Mouse (Mus musculus) naive thymus-derived CD4-positive, alpha-beta T cell, adult 5 months (primary cell): ENCODE data around the gene Stoml3. TPM values are rescaled to one million over a fixed set of nuclear protein-coding genes. Genes with fewer than 3 reads are reported as not detected.

ENCODE experiments used
- polyA plus RNA-seq: library from polyadenylated mRNA; unstranded; fragments of 100-300 nt; shearing (Covaris generic); gene quantifications from one replicate; pipeline ENCODE4 v1.2.1, GENCODE M21; 2017

Gene Stoml3
- not detected for polyA plus RNA-seq

DNA sequence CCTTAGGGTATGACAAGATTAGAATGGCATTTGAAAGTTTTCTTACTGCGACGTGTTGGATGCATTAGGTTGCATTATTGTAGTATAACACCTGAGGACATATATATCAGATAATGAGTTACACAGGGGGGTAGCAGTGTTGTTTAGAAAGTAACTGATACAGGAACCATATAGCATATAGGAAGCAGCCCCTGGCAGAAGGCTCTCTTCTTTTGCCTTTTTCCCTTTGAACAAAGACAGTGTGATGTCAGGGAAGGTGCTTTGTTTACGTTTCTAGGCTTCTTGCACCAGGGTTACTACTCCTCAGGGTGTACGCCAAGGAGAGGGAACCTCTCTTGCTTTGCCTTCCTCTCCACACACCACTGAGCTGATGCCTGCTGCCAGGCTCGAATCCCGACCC, at the start of gene Stoml3:
Gene Stoml3, plus strand, starts transcription at position 301 of the 400 bp plus-strand sequence.

DNA sequence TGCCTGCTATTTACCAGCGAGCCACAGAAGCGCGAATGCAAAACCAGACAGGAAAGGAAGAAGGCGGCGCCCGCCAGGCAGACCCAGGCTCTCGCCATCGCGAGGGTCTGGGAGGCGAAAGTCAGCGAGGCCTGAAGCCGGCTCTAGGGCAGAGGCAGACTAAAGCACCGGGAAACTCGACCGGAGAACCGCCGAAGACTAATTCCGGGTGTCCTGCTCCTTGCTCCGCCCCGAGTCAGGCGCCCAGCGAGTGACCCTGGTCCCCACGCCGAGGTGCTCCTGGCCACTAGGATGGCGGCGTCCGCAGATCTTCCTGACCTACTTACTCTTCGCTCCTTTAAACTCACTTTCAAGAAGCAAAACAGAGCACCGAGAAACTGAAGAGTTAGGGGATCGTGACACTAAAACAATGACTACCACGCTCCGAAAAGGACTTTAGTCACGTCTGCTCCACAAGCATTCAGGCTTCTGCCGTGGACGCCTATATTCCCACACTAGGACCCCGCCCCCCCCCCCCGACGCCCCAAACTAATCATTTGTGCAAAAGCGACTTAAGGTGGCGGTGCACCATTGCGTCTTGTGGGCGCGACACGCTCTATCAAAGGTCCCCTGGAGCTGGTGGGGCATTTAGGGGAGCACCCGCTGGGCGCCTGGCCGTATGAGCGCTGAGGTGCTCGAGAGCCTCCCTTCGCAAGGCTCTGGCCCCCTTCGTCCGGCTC, 25.2 kb upstream of the Stoml3 start, which contains the start of the genes Nhlrc3 and Proser1:
Gene Nhlrc3, minus strand, starts transcription at position 287 of the 719 bp plus-strand sequence.
Gene Proser1, plus strand, starts transcription at position 621 of the 719 bp plus-strand sequence.

Other genes with a start within 250 kb of the Stoml3 start
- gene Nhlrc3, start 25.3 kb upstream of the Stoml3 start, polyA plus RNA-seq, result 13.2 TPM
- gene Proser1, start 25.0 kb upstream of the Stoml3 start, polyA plus RNA-seq, result 29.1 TPM
- not detected for gene Frem2, start 168.7 kb downstream of the Stoml3 start, polyA plus RNA-seq